Mouse (Mus musculus) T-helper 2 cell (primary cell): ENCODE measurements around the gene Brpf3.
"Not testable (repeated sequence)": the region's sequence is repeated elsewhere in the genome, so short reads cannot be mapped to it uniquely, and the experiment has no call there.

Experiments
- in situ Hi-C: fragments of 300-600 bp; cut with MboI, MseI; formaldehyde crosslinking; loops from one replicate; pipeline ENCODE4 v1.15.1; 2025; ENCODE audit warnings: high pct_unique_total_duplicates

The Brpf3 gene

GRCm38 (mm10) chr17:28800671-28801412 lies at the start of gene Brpf3:
Brpf3 (plus strand) TSS chr17:28801090.
- in situ Hi-C loops = no loop called here

GRCm38 (mm10) chr17:28756447-28756846 lies 44.4 kb upstream of the Brpf3 start:
- in situ Hi-C loops = no loop called here

GRCm38 (mm10) chr17:28757470-28757869 lies 43.4 kb upstream of the Brpf3 start:
- in situ Hi-C loops = no loop called here

GRCm38 (mm10) chr17:28760736-28761312 lies 40.1 kb upstream of the Brpf3 start:
- in situ Hi-C loops = no loop called here

GRCm38 (mm10) chr17:28761871-28762270 lies 39.0 kb upstream of the Brpf3 start:
- in situ Hi-C loops = no loop called here

- in situ Hi-C loops = loop anchor here (5.0 kb wide), 1 partner anchor 91 kb away; the partner anchor contains the start of gene Pnpla1
Measured at GRCm38 (mm10) chr17:28766203-28766602, 34.7 kb upstream of the Brpf3 start.

GRCm38 (mm10) chr17:28766781-28767515 lies 33.9 kb upstream of the Brpf3 start:
- in situ Hi-C loops = loop anchor here (5.0 kb wide), 1 partner anchor 90 kb away; the partner anchor contains the start of gene Pnpla1

- in situ Hi-C loops = loop anchor here (5.0 kb wide), 1 partner anchor 88 kb away; the partner anchor contains the start of gene Pnpla1
Measured at GRCm38 (mm10) chr17:28769121-28769874, 31.6 kb upstream of the Brpf3 start, which contains the start of gene Mapk13. Mapk13 (plus strand) TSS chr17:28769297.

- in situ Hi-C loops = loop anchor here (5.0 kb wide), 1 partner anchor 87 kb away; the partner anchor contains the start of gene Pnpla1
Measured at GRCm38 (mm10) chr17:28769875-28770421, 30.9 kb upstream of the Brpf3 start.

- in situ Hi-C loops = no loop called here
Measured at GRCm38 (mm10) chr17:28771289-28771688, 29.6 kb upstream of the Brpf3 start.

- in situ Hi-C loops = not testable (repeated sequence)
Measured at GRCm38 (mm10) chr17:28774303-28774702, 26.6 kb upstream of the Brpf3 start.

- in situ Hi-C loops = no loop called here
Measured at GRCm38 (mm10) chr17:28775161-28775560, 25.7 kb upstream of the Brpf3 start.

- in situ Hi-C loops = no loop called here
Measured at GRCm38 (mm10) chr17:28776817-28777216, 24.1 kb upstream of the Brpf3 start.

GRCm38 (mm10) chr17:28777231-28778005 lies 23.5 kb upstream of the Brpf3 start:
- in situ Hi-C loops = no loop called here

GRCm38 (mm10) chr17:28779735-28780134 lies 21.2 kb upstream of the Brpf3 start:
- in situ Hi-C loops = no loop called here

GRCm38 (mm10) chr17:28780836-28781235 lies 20.1 kb upstream of the Brpf3 start:
- in situ Hi-C loops = no loop called here

GRCm38 (mm10) chr17:28781290-28782045 lies 19.4 kb upstream of the Brpf3 start:
- in situ Hi-C loops = no loop called here

- in situ Hi-C loops = no loop called here
Measured at GRCm38 (mm10) chr17:28785036-28785435, 15.9 kb upstream of the Brpf3 start.

- in situ Hi-C loops = no loop called here
Measured at GRCm38 (mm10) chr17:28787507-28787906, 13.4 kb upstream of the Brpf3 start.

- in situ Hi-C loops = no loop called here
Measured at GRCm38 (mm10) chr17:28797031-28797430, 3.9 kb upstream of the Brpf3 start.
